Mouse (Mus musculus) skeletal muscle tissue, postnatal 0 days (tissue): ENCODE results near the gene Vmn1r159. TPM values are rescaled to one million over a fixed set of nuclear protein-coding genes. Genes with fewer than 3 reads are reported as not detected.

ENCODE experiments used
- polyA plus RNA-seq: library from polyadenylated mRNA; unstranded; fragments of >200 nt; fragmentation: Nextera tagmentation; extraction: Ambion mirVana; gene quantifications from 2 replicates; pipeline ENCODE4 v1.2.1, GENCODE M21; 2015

The Vmn1r159 gene
- not detected in 2 replicates for polyA plus RNA-seq

DNA sequence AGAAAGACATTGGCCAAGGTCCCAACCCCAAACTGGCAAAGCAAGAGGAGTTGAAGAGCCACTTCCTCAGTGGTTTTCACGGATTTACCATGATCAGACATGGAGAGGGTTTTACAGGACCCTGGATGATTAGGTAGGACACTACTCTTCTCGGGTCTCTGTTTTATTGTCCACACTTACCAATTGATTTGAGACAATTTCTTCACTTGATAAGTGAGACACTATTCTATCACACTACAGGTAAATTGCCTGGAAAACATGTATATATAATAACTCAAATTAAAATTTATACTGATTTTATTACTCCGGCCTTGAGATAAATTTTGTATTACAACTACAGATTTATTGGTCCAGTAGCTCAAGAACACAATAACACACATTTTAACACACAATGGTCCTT lies at the start of gene Vmn1r159:
Vmn1r159 (minus strand) TSS at position 101 of the 400 bp plus-strand sequence.

DNA sequence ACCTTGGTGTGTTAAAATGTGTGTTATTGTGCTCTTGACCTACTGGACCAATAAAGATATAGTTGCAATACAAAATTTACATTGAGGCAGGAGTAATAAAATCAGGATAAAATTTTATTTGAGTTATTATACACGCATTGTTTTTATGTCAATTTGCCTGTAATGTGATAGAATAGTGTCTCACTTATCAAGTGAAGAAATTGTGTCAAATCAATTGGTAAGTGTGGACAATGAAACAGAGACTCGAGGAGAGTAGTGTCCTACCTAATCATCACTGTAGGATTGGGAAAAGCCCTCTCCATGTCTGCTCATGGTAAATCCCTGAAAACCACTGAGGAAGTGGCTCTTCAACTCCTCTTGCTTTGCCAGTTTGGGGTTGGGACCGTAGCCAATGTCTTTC lies 27.5 kb upstream of the Vmn1r159 start, which contains the start of gene Vmn1r160:
Vmn1r160 (plus strand) TSS at position 301 of the 400 bp plus-strand sequence.

Other genes with a start within 250 kb of the Vmn1r159 start
- not detected in 2 replicates for gene Vmn1r155, start 185.6 kb downstream of the Vmn1r159 start, polyA plus RNA-seq
- gene Gm8693, start 151.3 kb downstream of the Vmn1r159 start, polyA plus RNA-seq, result not detected in 2 replicates
- gene Gm4567, start 123.9 kb downstream of the Vmn1r159 start, polyA plus RNA-seq, result not detected in 2 replicates
- not detected in 2 replicates for gene Vmn1r157, start 81.9 kb downstream of the Vmn1r159 start, polyA plus RNA-seq
- not detected in 2 replicates for gene Vmn1r158, start 52.8 kb downstream of the Vmn1r159 start, polyA plus RNA-seq
- gene Vmn1r160, start 27.6 kb upstream of the Vmn1r159 start, polyA plus RNA-seq, result not detected in 2 replicates
- not detected in 2 replicates for gene Gm4214, start 141.1 kb upstream of the Vmn1r159 start, polyA plus RNA-seq
- gene Gm4216, start 176.3 kb upstream of the Vmn1r159 start, polyA plus RNA-seq, result not detected in 2 replicates
- gene Vmn1r163, start 211.9 kb upstream of the Vmn1r159 start, polyA plus RNA-seq, result not detected in 2 replicates
- gene Gm8720, start 223.9 kb upstream of the Vmn1r159 start, polyA plus RNA-seq, result not detected in 2 replicates